Mouse (Mus musculus) granulocyte monocyte progenitor cell, adult 5-6 weeks (primary cell): ENCODE measurements around the gene B3gnt2. TPM values are rescaled to one million over a fixed set of nuclear protein-coding genes. Genes with fewer than 3 reads are reported as not detected.
A peak's percentile ranks its signal among the peaks of the same experiment; 100 is the strongest.
"Not testable (repeated sequence)": the region's sequence is repeated elsewhere in the genome, so short reads cannot be mapped to it uniquely, and the experiment has no call there.

Experiments used
- ATAC-seq: replicated peaks from 2 replicates; pipeline ENCODE4 v1.8.0; 2016; ENCODE audit warnings: mild to moderate bottlenecking, moderate TSS enrichment, inconsistent platforms; ENCODE audit not compliant: poor library complexity, severe bottlenecking
- total RNA-seq, 2 experiments: library from RNA; stranded (forward) in 1 of 2; stranded (reverse) in 1 of 2; fragments of 200-712, 200-1000 nt in 1 of 2; fragments of >200 nt in 1 of 2; fragmentation: Nextera tagmentation in 1 of 2; gene quantifications; 2 replicates each; pipeline ENCODE4 v1.2.3; 2014 to 2017

B3gnt2 gene
- total RNA-seq, 2 experiments from 2014 or later: 12.3 to 41.3 TPM

- no peak for ATAC-seq
These were observed 118.6 kb downstream of the B3gnt2 start for GRCm38 (mm10) chr11:22741998-22742626.

GRCm38 (mm10) chr11:22741436-22741835 is 119.3 kb downstream of the B3gnt2 start:
- no peak for ATAC-seq

- no peak for ATAC-seq
These were observed 121.1 kb downstream of the B3gnt2 start for GRCm38 (mm10) chr11:22739497-22740288.

GRCm38 (mm10) chr11:22736521-22737225 is 124.1 kb downstream of the B3gnt2 start:
- ATAC-seq: no peak

- ATAC-seq: not testable (repeated sequence)
These were observed 125.6 kb downstream of the B3gnt2 start for GRCm38 (mm10) chr11:22735128-22735527.

GRCm38 (mm10) chr11:22733936-22734335 is 126.8 kb downstream of the B3gnt2 start:
- ATAC-seq: no peak

GRCm38 (mm10) chr11:22732907-22733306 is 127.9 kb downstream of the B3gnt2 start:
- no peak for ATAC-seq

GRCm38 (mm10) chr11:22723096-22723495 is 137.7 kb downstream of the B3gnt2 start:
- no peak for ATAC-seq

GRCm38 (mm10) chr11:22720096-22720495 is 140.7 kb downstream of the B3gnt2 start:
- no peak for ATAC-seq

- ATAC-seq: no peak
These were observed 141.2 kb downstream of the B3gnt2 start for GRCm38 (mm10) chr11:22719570-22719969.

GRCm38 (mm10) chr11:22718036-22718435 is 142.7 kb downstream of the B3gnt2 start:
- no peak for ATAC-seq

GRCm38 (mm10) chr11:22711327-22711726 is 149.4 kb downstream of the B3gnt2 start:
- ATAC-seq: no peak

GRCm38 (mm10) chr11:22710596-22710995 is 150.2 kb downstream of the B3gnt2 start:
- ATAC-seq: peak; percentile 96

Other genes starting within 250 kb of the B3gnt2 start
- gene Zrsr1, start 111.0 kb upstream of the B3gnt2 start, total RNA-seq (2014; fragmentation: Nextera tagmentation): 3.2 and 4.1 TPM in 2 replicates
- gene Zrsr1, start 111.0 kb upstream of the B3gnt2 start, total RNA-seq (2017): 4.5 and 9.3 TPM in 2 replicates
- gene Gm28048, start 121.1 kb upstream of the B3gnt2 start, total RNA-seq (2014; fragmentation: Nextera tagmentation): 70.6 and 93.5 TPM in 2 replicates
- gene Gm28048, start 121.1 kb upstream of the B3gnt2 start, total RNA-seq (2017): 48.6 and 74.5 TPM in 2 replicates
- 95.6 and 97.6 TPM in 2 replicates for gene Commd1, start 121.4 kb upstream of the B3gnt2 start, total RNA-seq (2014; fragmentation: Nextera tagmentation)
- 119 and 143 TPM in 2 replicates for gene Commd1, start 121.4 kb upstream of the B3gnt2 start, total RNA-seq (2017)
- gene Cct4, start 129.6 kb upstream of the B3gnt2 start, total RNA-seq (2014; fragmentation: Nextera tagmentation): 190 and 205 TPM in 2 replicates
- gene Cct4, start 129.6 kb upstream of the B3gnt2 start, total RNA-seq (2017): 260 and 305 TPM in 2 replicates
- 2.4 and 3.6 TPM in 2 replicates for gene Fam161a, start 146.6 kb upstream of the B3gnt2 start, total RNA-seq (2014; fragmentation: Nextera tagmentation)
- 1.3 and 1.7 TPM in 2 replicates for gene Fam161a, start 146.6 kb upstream of the B3gnt2 start, total RNA-seq (2017)